Mouse (Mus musculus): ENCODE measurements around the gene Arsb.
"Not testable (repeated sequence)": the region's sequence is repeated elsewhere in the genome, so short reads cannot be mapped to it uniquely, and the experiment has no call there.

Arsb gene

DNA sequence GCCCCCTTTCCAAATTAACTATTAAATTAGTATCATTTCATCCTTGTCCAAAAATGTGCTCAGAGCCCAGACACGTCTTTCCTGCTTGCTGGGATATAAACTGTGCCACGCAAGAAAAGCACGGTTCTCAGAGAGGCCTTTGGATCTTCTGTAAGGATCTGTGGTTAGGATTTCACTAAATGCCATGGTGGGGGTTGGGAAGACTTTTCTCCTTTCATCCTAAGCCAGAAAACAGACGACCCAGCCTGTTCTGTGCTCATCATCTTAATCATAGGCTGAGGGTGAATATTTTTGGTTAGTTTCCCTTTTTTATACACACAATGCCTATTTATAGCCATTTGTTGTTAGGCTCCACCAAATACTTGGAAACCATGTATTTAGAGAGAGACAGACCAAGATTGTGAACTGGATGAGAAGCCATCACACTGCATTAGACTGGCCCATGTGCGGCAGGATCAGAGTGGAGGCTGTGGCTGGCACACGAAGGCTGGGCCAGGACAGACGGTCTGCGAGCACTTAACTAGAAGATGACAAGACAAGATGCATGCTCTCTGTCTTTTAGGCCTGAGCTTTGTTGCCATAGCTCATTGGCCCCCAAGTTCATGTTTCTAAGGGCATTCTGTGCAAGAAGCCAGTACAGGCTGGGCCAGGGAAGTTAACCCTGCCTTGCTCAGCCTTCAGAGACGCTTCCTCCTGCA is 153.5 kb downstream of the Arsb start:
- no peak for DNase-seq

DNA sequence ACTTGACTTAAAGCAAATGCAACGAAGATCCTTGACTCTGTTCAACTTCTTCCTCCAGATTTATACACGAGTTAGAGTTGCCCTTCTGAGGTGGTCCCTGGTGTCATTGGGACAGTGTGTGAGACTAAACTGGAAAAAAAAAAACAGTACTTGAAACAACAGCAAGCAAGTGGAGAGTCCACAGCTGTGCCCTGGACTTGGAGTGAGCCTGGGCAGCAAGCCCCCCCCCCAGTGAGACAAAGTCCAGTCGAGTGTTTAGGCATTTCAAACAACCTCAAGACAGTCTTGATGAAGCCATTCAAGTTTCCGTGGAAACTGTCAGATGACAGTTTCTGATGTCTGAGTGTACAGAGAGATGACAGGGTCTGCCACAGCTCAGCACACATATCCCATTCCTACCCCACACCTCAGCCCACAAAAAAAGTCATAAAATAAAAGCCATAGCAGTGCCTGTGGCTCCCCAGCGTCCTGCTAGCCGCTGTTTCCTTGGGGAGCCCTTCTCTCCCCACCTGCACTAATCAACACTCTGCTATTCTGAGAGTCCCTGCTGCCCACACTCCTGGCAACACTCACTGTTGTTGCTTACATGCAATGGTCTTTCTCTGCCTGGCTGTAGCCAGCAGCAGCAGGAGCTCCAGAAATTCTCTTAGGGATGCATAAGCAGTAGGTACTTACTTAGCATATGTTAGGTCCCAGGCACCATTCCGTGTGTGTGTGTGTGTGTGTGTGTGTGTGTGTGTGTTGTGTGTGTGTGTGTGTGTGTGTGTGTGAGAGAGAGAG is 159.3 kb downstream of the Arsb start:
- no peak for DNase-seq

GRCm38 (mm10) chr13:93936455-93936854 is 165.0 kb downstream of the Arsb start:
- no peak for DNase-seq

GRCm38 (mm10) chr13:93938118-93938517 is 166.7 kb downstream of the Arsb start:
- DNase-seq = no peak

- DNase-seq = no peak
Observed at GRCm38 (mm10) chr13:93939363-93940127, 168.1 kb downstream of the Arsb start.

DNA sequence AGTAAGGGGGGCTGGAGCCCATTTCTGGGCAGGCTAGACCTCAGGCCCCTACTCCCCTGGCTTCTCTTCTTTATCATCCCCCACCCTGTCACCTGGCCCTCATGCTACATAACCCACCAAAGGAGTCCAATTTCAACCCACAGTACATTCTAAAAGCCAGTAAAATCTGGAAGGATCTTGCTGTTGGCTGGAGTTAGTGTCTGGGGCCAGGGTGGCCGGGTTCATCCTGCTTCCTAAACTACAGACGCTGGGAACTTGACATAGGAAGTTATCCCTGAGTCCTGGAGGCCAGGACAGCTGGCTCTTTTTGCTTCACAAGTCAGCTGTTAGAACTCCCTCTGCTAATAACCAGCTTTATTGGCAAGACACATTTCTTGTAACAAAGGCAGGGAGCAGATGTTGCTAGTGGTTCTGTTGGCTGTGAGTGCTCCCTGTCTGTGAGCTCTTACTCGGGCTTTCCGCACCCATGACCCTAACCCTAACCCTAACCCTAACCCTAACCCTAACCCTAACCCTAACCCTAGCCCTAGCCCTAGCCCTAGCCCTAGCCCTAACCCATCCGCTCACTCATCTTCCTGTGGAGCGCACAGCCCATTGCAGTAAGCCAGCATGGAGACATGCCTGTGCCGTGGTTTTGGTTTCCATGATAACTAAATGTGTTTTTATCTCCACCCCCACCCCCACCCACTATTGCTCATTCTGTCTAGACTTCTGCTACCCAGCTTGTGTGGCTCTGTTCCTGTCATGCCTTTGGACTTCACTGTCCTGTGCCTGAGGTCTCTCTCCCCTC is 169.5 kb downstream of the Arsb start:
- no peak for DNase-seq

- no peak for DNase-seq
Observed at GRCm38 (mm10) chr13:93950996-93951395, 179.6 kb downstream of the Arsb start.

GRCm38 (mm10) chr13:93951555-93951954 is 180.1 kb downstream of the Arsb start:
- no peak for DNase-seq

GRCm38 (mm10) chr13:93952466-93952865 is 181.0 kb downstream of the Arsb start:
- no peak for DNase-seq

DNA sequence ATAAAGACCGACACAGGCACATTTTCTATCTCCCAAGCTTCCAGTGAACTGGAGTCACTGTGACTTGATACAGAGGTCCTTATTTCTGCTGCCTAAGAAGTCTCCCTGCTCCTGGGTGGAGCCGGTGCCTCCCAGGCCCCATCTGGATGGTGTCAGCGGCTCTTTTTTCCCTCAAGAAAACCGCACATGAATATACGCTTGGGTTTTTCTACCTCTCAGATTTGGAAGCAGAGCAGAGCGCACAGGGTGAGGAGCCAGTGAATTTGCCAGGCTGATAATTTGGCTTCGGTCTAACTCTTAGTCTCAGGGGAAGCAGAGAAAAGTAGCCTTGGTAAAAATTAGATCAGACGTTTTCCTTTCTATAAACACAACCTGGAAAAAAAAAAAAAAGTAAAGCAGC is 186.5 kb downstream of the Arsb start:
- DNase-seq = no peak

GRCm38 (mm10) chr13:93966271-93966670 is 194.8 kb downstream of the Arsb start:
- DNase-seq = no peak

GRCm38 (mm10) chr13:93967138-93967537 is 195.7 kb downstream of the Arsb start:
- no peak for DNase-seq

GRCm38 (mm10) chr13:93970115-93970514 is 198.7 kb downstream of the Arsb start:
- no peak for DNase-seq

GRCm38 (mm10) chr13:93972423-93972822 is 201.0 kb downstream of the Arsb start:
- no peak for DNase-seq

DNA sequence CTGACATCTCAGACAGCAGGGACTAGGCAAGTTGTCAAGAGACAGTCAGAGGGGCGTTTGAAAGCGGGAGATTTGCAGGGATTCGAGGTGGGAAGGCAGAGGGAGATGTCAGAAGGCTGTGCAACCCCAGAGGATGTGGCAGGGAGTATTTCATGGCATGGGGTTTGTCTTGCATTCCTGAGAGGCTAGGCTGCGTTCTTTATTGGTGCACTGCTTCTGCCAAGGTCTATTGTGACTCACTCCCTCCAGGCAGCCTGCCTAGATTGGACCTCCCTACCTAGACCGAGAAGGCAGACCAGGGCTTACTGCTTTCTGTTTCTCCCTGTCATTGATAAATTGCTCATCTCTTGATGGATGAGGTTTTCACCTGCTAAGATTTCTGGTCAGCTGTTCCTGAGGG is 204.2 kb downstream of the Arsb start:
- no peak for DNase-seq

DNA sequence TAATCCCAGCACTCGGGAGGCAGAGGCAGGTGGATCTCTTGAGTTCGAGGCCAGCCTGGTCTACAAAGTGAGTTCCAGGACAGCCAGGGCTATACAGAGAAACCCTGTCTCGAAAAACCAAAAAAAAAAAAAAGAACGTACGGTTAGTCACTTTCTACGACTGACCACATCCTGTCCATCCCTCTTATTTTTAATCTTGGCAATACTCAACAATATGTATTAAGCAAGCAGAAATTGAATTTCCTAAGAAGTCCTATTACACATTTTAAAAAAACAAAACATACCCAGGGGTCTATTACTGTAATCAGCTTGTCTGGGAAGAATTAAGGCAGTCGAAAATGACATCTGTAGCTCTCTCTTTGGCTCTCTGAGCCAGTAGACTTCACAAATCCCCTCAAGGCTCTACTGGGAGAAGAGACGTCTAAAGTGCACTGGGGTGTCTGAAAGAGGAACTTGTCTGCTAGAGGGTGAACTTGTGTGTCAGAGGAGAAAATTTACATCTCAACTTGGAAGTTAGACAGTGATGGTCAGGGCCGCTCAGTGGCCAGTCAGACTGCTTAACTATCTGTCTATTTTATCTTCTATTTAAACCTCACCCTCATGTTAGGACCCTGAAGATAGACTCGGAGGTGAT is 205.6 kb downstream of the Arsb start:
- no peak for DNase-seq

- DNase-seq = no peak
Observed at GRCm38 (mm10) chr13:93978703-93979495, 207.5 kb downstream of the Arsb start.

- DNase-seq = no peak
Observed at GRCm38 (mm10) chr13:93979754-93980153, 208.3 kb downstream of the Arsb start.

DNA sequence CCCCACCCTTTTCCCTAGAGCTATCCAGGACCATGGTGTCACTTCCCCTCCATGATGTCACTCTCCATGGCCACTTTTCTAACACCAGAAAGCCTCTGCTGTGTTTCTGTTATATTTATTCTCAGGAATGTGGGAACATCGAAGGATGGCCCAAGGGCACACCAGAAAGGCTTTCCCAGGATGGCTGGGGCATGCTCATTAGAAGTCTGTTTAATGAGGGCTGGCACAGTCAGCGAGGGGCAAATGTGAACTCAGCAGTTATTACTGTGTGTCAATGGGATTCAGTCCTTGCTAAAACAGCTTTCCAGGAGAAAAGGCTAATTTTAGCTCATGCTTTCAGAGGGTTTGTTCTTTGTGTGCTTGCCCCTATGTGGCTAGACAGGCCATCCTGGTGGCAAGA is 213.1 kb downstream of the Arsb start:
- DNase-seq = no peak

GRCm38 (mm10) chr13:93985181-93985580 is 213.8 kb downstream of the Arsb start:
- DNase-seq = no peak

DNA sequence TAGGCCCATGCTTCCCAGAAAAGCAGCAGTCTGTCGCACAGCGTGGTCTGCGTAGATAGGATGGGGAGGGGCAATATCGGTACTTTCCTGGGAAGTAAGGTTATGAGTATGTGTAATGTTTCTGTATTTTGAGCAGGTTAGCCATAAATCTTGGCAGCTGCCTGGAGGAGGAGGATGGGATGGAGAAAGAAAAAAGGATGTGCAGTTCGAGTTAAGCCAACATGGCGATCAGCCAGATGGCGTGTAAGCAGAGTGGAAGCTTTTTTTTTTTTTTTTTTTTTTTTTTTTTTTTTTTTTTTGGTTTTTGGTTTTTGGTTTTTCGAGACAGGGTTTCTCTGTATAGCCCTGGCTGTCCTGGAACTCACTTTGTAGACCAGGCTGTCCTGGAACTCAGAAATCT is 214.3 kb downstream of the Arsb start:
- not testable (repeated sequence) for DNase-seq

DNA sequence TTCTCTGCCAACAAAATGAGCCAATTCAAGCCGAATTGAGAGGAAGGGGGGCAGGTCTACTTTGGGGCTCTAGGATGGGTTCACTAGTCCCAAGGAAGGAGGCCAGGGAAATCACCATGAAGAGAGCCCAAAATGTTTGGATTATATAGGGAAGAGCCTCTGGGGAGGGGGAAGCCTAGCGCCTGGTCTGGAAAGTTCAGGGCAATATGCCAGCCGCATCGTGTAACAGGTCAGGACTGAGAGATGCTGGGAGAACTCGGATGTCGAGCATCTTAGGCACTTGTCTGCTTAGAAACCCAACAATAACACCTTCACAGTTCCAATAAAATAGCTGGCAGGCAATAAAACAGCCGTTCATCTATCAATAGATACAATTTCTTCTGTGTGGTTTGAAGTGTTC is 216.2 kb downstream of the Arsb start:
- no peak for DNase-seq
